Mouse (Mus musculus): Measurements from ENCODE around the gene Smim20.

DNA sequence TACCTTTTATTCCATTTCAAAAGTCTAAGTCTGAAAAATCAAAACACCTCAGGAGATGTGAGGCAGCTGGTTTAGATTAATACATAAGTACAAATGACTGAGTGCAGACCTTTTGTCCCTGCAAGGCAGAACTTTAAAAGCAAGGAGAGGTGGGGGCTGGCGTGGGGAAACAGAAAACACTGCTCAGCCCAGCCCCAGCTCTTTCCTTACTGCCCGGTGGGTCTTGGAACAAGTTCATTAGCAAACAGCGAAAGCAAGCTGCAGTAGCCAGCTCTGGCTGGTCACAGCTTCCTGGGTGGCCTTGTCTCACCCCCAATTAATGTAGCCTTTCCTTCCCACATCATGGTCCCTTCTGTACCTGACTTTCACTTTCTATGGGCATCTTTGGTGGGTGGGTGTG is 53.4 kb downstream of the Smim20 start:
- TF ChIP-seq CTCF (IDR thresholded peaks at IDR 0.05; ENCODE audit: borderline replicate concordance, extremely low read depth, insufficient read depth, insufficient read length) (no peak), POLR2A (IDR thresholded peaks at IDR 0.05; ENCODE audit: borderline replicate concordance, extremely low read depth, insufficient read depth, insufficient read length, poor library complexity, severe bottlenecking) (no peak)
